Mouse (Mus musculus) left cerebral cortex, adult 9 months (tissue): ENCODE results near the gene Fcnb.

Experiments used
- DNase-seq, 2 experiments: peaks; one replicate each; pipeline ENCODE4 v3.0.0; 2022; ENCODE audit warnings: low spot score in 2 of 2

The Fcnb gene

DNA sequence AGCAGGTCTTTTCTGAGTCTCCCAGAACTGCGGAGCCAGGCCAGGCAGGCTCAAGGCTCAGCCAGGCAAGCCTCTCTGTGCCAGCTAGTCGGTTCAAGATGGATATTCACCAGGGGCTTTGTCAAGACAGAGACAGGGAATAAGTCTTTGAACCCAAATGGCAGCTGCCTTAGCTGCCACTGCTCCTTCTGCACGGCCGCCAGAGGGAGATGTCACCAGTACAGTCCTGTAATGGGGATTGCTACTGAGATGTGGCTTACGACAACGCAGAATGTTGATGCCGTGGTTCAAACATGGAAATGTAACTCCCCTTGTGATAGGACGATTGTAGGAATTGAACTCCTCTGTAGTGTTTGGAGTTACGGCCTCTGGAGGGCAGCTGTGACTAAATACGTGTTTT is 1.4 kb upstream of the Fcnb start:
- no peak for DNase-seq

DNA sequence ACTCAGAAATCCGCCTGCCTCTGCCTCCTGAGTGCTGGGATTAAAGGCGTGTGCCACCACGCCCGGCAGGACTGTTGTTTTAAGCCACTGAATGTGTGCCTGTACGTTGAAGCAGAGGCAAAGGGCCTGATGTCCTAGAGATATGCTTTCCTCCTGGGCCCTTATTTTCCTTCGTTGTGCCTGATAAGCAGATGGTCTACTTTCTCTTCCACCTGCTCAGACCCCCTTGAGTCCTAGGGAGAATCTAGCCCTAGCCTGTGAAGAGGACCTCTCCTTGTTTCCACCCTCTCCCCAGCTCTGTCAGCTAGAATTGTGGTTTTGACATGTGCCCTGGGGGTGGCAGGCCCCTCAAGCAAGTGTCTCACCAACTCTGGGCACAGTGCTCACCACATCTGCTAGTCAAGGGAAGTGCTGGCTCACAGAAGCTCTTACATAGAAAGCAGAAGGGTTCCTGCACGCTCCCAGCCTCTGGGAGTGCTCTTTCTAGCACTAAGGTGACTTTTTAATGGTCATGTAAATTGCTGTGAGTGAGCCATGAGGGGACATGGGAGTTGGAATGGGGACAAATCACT is 9.0 kb downstream of the Fcnb start:
- DNase-seq = no peak

DNA sequence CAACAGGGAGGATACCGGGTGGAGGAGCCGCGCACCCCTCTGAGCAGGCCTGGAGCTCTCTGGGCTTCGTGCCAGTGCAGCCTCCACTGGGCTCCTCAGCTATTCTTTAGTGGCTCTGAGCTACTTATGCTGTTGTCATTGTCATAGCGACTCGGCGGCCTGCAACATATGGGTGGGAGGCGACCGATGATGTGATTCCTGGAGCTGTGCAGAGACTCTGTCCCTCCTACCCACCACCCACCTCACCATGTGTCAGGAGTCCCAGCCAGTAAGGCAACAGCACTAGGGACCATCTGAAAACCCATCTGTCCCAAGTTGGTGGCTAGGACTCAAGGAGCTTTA is 16.2 kb downstream of the Fcnb start:
- peak; percentile 91 to 96 for DNase-seq

DNA sequence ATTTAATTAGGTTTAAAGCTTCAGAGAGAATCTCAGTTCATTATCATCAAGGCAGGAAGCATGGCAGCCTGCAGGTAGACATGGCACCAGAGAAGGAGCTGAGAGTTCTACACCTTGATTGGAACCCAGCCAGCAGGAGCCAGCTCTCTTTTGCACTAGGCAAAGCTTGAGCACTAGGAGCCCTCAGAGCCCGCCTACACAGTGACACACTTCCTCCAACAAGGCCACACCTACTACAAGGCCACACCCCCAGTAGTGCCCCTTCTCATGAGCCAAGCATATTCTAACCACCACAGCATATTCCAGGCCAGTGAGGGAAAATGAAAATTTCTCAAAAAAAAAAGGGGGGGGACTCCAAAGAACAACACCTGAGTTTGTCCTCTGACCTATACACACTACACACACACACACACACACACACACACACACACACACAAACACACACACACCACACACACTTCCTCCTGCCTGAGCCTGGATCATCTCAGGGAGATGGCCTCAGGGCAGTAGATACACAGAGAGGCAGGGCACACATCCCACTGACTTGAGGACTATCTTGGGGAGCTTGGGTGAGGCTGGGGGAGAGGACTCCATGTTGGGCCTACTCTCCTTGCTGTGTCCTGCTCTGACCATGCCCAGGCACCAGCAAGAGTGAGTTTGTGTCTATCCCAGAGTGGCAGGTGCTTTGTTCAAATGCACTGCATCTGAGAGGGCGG is 16.7 kb downstream of the Fcnb start:
- no peak for DNase-seq

DNA sequence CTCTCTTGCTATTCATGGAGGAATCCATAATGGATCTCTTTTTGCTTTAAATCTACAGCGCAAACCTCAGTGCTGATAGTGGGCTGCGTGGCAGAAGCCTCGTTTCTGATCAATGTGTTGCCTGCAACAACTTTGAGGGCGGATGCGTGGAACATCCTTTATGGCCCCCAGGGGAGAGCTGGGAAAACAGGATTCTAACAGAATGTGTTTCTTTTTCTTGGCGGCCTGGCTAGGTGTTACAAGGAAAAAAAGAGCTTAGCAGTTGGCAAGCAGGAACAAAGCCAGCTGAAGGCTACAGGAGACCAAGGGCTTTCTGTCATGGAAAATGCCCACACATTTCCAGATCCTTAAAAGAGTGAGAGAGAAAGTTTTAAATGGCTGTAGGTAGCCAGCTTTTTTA is 17.5 kb downstream of the Fcnb start:
- DNase-seq = peak; percentile 62 to 86

DNA sequence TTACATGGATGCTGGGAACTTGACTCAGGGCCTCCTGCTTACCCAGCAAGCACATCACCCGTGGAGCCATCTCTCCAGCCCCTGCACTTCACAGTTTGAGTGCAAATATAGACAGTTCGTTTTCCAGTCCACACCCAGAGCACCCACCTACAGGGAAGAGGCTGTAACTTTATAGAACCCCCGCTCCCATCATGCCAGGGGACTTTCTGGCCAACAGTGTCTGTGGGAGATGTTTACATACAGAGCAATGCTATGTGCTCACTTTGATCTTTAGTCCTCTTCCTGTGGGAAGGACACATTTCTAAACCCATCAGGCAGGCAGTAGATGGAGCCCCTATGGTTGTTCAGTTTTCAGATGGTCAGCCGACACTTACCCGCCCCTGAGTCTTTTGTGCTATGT is 18.0 kb downstream of the Fcnb start:
- DNase-seq = peak in 1 of 2 experiments; percentile 12

DNA sequence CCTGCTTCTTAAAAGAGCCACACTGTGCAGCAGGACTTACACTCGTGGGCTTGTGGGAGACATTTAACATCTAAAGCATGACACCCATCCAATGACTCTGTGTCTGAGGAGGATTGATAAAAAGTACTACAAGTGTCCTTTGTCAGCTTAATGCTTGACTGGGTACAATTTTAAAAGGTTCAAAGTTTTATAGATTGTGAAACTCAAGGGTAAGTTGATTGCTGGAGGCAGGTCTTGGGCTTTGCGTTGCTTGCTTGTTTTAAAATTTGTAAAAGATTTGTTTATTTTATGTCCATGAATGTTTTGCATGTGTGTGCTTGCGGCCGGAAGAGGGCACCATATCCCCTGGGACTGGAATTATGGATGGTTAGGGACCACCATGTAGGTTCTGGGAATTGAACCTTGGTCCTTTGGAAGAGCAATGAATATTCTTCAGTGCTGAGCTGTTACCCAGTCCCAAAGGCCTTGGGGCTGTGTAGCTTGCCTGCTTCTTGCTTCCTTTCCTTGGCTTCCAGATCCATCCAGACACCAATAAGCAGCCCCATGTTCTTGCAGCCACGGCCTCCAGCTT is 19.5 kb downstream of the Fcnb start:
- no peak for DNase-seq

DNA sequence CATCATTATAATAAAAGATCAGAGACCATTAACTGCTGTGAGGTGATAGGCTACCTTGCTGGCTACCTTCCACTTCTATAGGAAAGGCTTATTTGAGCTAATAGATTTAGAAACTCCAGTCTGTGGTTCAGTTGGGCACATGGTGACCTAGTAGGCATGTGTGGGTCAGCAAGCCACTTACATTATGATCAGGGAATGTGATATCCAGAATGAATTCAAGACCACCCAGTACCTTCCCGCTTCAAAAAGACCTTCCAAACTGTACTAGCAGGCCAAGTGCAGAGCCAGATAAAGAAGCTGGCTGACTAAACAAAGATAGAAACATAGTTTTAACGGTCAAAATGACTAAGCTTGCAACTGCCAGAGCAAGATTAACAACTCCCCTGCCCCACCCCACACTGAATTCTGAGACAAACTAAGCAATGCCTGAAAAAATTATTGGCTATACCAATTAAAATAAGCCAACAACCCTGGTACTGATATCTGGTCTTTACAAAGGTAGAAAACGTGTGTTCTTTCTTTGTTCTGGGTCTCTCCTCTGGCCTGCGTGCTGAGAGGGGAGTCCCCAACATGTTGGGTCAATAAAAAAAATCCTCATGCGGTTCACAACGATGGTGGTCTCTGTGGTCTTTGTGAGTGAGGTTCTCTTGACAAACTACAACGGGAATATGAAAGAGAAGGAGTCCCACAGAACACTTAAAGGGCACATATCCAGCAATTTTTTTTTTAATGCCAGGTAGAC is 20.2 kb downstream of the Fcnb start:
- DNase-seq = no peak

DNA sequence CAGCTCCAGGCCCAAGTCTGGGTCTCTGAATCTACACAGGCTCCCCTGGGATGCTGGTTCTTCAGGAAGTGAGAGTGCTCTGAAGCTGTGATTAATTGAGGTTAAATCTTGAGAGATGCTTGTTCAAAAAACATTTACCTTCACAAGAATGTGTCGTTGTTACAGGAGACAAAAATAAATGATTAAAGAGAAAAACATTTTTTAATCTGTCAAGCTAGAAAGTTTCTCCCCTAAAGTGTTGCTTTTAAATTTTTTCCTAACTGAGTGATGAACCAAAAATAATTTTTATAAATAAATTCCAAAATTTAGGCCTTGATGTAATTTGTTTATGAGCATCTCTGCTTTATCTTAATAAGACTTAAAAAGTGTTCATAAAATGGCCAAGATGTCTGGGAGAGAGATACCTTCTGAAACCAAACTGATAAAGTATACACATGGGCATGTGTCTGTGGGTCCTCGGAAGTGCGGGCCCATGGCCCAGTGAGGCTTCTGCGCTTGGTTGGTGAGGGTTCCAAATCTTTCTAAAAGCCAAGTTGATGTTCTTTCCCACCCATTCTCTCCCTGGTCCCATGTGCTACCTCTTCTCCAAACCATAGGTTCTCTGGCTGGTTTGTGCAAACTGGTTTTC is 20.9 kb downstream of the Fcnb start:
- no peak for DNase-seq

DNA sequence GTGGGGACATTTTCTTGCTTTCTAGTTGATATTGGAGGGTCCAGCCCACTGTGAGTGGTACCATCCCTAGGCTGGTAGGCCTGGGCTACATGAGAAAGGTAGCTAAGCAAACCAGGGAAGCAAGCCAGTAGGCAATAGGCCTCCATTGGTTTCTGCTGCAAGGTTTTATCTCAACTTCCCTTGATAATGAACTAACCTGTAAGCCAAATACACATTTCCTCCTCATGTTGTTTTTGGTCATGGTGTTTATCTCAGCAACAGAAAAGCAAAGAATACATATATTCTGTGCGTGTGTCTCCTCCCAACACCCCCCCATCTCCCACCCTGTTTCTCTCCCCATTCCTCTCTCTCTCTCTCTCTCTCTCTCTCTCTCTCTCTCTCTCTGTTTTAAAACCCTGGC is 24.8 kb downstream of the Fcnb start:
- no peak for DNase-seq

DNA sequence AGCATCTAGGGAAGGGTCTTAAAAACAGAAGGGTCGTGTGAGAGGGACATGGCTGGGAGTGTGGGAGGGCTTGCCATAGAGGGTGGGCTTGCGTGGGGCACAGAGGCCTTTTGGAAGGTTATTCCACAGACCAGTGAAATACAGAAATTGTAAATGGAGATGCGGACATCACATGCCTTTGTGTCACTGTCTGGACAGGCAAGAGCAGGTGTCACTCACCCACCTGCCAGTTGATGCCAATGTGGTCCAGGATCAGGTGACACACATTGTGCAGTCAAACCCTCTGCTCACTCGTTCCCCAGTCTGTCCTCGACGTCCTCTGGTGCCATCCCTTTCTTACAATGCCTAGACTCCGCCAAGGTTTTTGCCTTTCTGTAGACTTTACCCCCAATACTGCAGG is 37.6 kb downstream of the Fcnb start:
- DNase-seq = no peak

DNA sequence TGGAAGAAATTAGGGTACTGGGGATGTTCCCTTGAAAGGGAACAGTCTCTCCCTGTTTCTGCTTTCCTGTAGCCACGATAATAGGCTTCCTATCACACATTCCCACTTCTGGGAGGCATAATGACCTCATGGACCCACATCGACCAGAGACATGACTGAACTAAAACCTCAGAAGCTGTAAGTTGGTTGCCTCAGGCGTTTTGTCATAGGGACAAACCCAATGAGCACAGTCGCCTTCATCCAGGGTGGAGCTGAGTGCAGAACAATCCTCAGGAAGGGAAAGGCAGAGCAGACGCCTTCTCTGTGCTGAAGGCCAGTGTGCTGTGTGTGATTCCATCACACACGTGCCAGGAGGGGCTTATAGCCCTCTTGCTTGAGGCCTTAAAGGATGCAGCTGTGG is 38.4 kb downstream of the Fcnb start:
- DNase-seq = no peak

DNA sequence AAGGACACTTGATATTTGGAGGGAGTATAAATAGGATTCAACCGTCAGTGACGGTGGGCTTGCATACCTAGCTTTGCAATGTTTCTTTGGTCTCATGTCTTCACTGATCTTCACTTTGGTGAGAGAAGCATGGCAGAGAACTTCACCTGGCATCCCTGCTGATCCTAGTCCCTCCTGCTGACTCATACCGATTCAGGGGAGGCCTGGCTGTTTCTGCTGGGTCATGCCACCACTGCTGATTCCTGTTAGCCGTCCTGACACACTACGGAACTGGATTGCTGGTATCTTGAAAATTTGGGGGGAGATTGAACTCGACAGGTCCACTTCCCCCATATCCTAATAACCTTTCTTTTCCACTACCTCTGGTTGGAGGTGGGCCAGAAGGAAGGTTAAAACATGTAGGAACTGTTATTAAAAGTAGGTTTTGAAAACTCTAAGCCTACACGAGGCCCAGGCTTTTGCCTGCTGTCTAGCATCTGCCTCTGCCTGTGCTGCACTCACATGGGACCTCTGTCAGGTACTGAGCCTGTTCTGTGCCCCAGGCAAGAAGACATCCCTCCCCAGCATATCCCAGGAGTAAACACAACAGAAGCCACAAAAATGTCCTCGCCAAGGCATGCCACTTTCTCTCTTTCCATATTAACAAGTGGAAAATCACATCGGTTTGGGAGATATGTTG is 39.6 kb downstream of the Fcnb start:
- DNase-seq = no peak

DNA sequence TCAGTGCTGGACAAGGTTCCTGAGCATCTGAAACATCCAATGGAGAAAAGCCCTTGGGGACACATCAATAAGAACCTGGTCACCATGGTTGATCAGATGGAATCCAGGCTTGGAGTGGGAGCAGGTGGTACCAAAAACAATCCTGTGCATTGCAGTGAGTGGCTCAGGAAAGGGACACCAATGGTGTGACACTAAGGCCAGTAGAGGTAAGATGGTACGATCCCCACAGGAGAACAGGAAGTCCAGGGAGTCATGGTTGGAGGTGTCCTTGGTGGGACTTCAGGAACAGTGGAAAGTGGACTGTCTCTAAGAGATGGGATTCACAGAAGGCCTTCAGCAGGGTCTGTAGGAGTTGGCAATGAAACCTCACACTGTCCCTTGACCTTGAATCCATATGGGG is 44.2 kb downstream of the Fcnb start:
- no peak for DNase-seq

DNA sequence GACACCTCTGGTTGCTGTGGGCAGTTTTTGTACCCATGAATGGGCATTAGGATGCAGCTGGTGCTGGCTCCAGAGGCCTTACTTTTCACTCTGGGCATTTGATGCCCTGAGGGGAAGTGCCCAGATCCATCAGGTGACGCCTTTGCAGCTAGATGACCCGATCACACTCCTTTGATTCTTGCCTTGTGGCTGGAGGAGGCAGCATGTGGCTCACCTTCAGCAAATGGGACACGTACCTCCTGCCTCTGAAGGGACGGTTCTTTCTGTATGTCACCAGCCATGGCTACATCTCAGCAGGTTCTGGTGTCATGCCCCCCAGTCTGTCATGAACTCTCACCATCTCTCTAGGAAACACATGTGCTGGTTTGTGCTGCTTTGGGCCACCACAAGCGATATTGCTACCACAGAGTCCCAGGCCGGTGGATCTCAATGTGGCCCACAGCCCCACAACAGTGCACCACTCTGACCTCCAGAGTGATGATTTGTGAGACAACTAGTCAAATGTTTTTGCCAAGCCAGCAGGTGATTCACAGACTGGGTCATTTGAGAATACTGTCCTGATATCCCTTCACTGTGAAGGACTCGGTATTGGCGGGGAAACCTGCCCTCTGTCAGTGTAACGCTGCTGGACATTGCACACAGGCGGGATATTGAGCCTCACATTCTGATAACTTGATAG is 44.9 kb downstream of the Fcnb start:
- DNase-seq = no peak

DNA sequence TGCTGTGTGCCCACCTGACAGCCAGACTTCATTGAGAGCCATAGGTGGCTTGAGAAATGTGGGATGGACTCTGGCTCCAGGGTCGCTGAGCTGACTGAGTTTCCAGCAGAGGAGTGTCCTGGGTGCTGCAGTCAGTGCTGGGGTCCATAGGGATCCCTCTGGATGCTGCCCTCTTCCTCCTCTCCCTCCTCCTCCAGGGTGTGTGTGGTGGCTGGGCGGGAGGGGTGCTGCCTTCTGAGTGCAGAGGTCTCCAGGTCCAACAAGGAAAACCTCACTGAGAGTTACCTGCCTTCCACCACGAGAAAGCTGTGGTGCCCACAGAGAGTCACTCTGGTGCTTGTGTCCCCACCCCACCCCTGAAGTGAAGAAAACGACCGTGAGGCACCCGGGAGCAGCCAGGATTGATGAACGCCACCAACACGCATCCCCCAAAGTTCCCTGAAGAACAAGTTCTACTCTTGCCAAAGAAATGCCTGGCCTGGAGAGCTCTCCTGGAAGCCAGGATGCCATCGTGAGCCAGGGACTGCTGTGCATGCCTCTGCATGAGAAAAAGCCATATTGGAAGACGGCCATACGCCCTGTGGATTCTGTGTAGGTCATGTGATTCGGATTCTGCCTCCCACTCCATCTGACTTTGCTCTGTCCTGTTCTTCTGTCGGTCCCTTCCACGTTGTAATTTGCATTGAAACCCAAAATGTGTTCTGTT is 46.1 kb downstream of the Fcnb start:
- DNase-seq = peak; percentile 9 to 53

DNA sequence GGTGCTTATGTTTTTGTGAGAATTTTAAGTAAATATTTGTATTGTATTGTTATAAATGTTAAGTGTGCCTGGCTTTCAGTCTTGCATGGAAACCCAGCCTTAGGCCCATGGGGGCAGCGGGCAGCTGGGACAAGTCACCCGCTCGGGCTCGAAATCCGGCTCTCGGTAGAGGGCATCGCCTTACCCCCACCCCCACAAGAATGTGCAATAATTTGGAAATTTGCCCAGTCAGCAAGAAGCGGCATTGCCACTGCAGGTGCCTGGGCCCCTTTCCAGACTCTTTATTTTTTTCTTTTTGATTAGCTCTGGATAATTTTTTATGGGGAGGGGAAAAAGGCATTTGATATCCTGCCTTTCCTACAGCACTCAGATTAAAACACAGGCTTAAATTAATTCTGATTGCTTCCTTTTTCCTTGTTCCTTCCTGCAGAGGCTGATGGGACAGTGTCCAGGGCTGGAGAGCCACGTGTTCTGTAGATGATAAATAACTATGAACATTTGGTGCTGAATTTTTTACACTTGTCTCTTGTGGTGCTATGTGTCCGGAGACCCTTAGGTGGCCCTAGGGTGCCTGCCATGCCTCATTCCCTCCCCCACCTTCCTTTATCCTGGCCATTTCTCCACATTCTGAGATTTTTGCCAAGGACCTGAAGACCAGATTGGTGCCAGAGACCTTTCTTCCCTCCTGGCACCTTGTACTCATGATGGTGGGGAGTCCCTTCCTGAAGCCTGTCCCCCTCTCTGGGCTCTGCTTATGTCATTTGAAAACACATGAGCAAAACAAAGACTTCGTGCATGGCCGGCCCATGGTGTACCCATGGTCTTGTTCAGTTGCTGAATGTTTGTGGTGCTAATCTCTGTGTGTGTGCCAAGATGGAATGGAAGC is 46.9 kb downstream of the Fcnb start:
- no peak for DNase-seq

DNA sequence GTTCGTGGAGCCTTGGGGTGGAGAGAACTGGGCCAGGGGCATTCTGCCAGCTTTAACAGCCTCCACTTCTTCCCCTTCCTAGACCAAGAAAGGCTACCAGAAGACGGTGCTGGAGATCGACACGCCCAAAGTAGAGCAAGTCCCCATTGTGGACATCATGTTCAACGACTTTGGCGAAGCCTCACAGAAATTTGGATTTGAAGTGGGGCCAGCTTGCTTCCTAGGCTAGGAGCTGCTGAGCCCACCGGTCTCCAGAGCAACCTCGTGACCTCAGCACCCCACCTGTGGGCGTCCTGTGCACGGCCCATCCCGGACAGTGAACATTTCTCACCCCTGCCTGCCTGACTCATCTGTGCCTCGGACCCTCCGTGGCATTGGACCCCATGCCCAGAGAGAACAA is 47.9 kb downstream of the Fcnb start:
- DNase-seq = no peak

DNA sequence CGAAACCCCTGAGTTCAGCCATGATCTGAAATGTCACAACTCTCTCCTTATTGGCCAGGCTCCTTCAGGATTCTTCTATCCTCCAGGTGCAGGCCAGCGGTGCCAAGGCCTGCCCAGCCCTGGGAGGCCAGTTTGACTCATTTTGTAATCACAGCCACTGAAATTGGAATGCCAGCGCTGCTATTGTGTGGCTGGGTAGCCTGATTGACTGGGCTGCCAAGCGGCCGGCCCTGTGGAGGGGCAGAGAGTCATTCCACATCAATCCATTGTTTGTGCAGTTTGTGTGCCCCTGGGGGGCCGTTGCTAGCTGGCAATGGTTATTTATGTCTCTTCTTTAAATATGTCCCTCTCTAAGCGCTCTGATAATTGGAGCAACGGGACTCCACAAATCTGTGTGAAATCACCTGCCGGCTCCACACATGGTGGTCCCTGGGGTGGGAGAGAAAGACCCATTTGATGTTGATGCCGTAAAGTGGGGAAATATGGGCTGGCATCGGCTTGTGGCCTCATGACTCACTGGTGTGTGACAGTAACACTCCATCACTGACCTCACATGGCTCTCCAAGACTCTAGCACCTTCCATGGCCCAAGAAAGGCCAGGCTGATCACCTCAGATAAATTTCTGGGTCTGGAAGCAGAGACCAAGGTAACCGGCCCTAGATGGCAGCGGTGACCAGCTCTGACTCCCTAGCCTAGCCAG is 50.5 kb downstream of the Fcnb start:
- no peak for DNase-seq
